Mouse (Mus musculus) right cerebral cortex, postnatal 14 days (tissue): Measurements from ENCODE around the gene Ube2dnl1.

ENCODE experiments used
- DNase-seq: peaks from one replicate; pipeline ENCODE4 v3.0.0; 2022

Gene Ube2dnl1

GRCm38 (mm10) chrX:114904712-114905111 is at the start of gene Ube2dnl1:
Ube2dnl1 (plus strand) TSS chrX:114905012.
- no peak for DNase-seq

- no peak for DNase-seq
Measured at GRCm38 (mm10) chrX:114895489-114895888, 9.3 kb upstream of the Ube2dnl1 start.

GRCm38 (mm10) chrX:114897506-114897905 is 7.3 kb upstream of the Ube2dnl1 start:
- DNase-seq: no peak

GRCm38 (mm10) chrX:114903391-114903790 is 1.4 kb upstream of the Ube2dnl1 start:
- DNase-seq: no peak

- DNase-seq: no peak
Measured at GRCm38 (mm10) chrX:114907282-114907681, 2.5 kb downstream of the Ube2dnl1 start, which contains the start of gene Ube2dnl2. Ube2dnl2 (plus strand) TSS chrX:114907582.

GRCm38 (mm10) chrX:114955066-114955465 is 50.3 kb downstream of the Ube2dnl1 start:
- DNase-seq: no peak
